Mouse (Mus musculus): ENCODE measurements at regions not wholly inside any gene's neighbourhood (a gene's known extent, or its start where the extent isn't known, plus 50 kb on each side); places are given as distances from the start of the nearest gene placed in this dataset.

- TF ChIP-seq ZMIZ1 (IDR thresholded peaks at IDR 0.05; ENCODE audit: low read depth, low read length) (no peak), JUN (IDR thresholded peaks at IDR 0.05; ENCODE audit: insufficient read depth, low read depth, low read length) (no peak), ELF1 (IDR thresholded peaks at IDR 0.05; ENCODE audit: low read depth, low read length) (no peak)
Measured at GRCm38 (mm10) chr6:51086347-51086746, 346.1 kb upstream of the Nfe2l3 start.
